Mouse (Mus musculus): Measurements from ENCODE around the gene Gm8764. TPM values are rescaled to one million over a fixed set of nuclear protein-coding genes. Genes with fewer than 3 reads are reported as not detected.

Gm8764 gene
- polyA plus RNA-seq, 1 experiment from 2014 or later = not detected

- no peak overlapping the region for H3K27ac ChIP-seq (ENCODE audit: low read length)
- H3K9ac ChIP-seq (replicated peaks; ENCODE audit: low read depth, low read length) = no peak overlapping the region
- H3K36me3 ChIP-seq (ENCODE audit: control insufficient read depth, insufficient read depth, low read length) = no peaks in the 10 kb centered on the region
- ATAC-seq (ENCODE audit: insufficient number of reproducible peaks, insufficient read depth, low FRiP score, low read depth) = no peak
- no peak overlapping the region for H3K4me3 ChIP-seq (ENCODE audit: low read depth, low read length)
- no peak overlapping the region for H3K4me2 ChIP-seq (replicated peaks; ENCODE audit: low read depth, low read length)
- 80% methylated on average over 1 of the region's 1 CpGs for WGBS
- H3K9me3 ChIP-seq (ENCODE audit: control insufficient read depth, low read depth, low read length) = no peaks in the 10 kb centered on the region
- H3K4me1 ChIP-seq (ENCODE audit: control insufficient read depth, insufficient read depth, low read length) = no peaks in the 10 kb centered on the region
- H3K27me3 ChIP-seq (ENCODE audit: control insufficient read depth, insufficient read depth, low read length) = no peaks in the 10 kb centered on the region
These were observed 49.8 kb downstream of the Gm8764 start for GRCm38 (mm10) chr10:104209655-104210054.

- Histone ChIP-seq H3K9ac (replicated peaks; ENCODE audit: low read depth, low read length) (no peak overlapping the region), H3K27ac (ENCODE audit: low read length) (no peak overlapping the region), H3K36me3 (ENCODE audit: control insufficient read depth, insufficient read depth, low read length) (no peaks in the 10 kb centered on the region), H3K4me2 (replicated peaks; ENCODE audit: low read depth, low read length) (no peak overlapping the region), H3K9me3 (ENCODE audit: control insufficient read depth, low read depth, low read length) (no peaks in the 10 kb centered on the region), H3K4me3 (ENCODE audit: low read depth, low read length) (no peak overlapping the region), H3K4me1 (ENCODE audit: control insufficient read depth, insufficient read depth, low read length) (no peaks in the 10 kb centered on the region), H3K27me3 (ENCODE audit: control insufficient read depth, insufficient read depth, low read length) (no peaks in the 10 kb centered on the region)
- ATAC-seq (ENCODE audit: insufficient number of reproducible peaks, insufficient read depth, low FRiP score, low read depth) = no peak
- 75% methylated on average over 3 of the region's 3 CpGs for WGBS
These were observed 50.6 kb downstream of the Gm8764 start for GRCm38 (mm10) chr10:104210268-104210990.

Other genes with a start within 250 kb of the Gm8764 start
- gene Gm21293, start 17.0 kb upstream of the Gm8764 start, polyA plus RNA-seq (2014; fragmentation: Nextera tagmentation; extraction: Ambion mirVana) = not detected in 2 replicates
- gene Gm6763, start 8.5 kb upstream of the Gm8764 start, polyA plus RNA-seq (2014; fragmentation: Nextera tagmentation; extraction: Ambion mirVana) = not detected in 2 replicates
- gene Gm21304, start 8.5 kb downstream of the Gm8764 start, polyA plus RNA-seq (2014; fragmentation: Nextera tagmentation; extraction: Ambion mirVana) = not detected in 2 replicates
- gene Gm21312, start 17.0 kb downstream of the Gm8764 start, polyA plus RNA-seq (2014; fragmentation: Nextera tagmentation; extraction: Ambion mirVana) = not detected in 2 replicates
- not detected in 2 replicates for gene Gm20765, start 25.5 kb downstream of the Gm8764 start, polyA plus RNA-seq (2014; fragmentation: Nextera tagmentation; extraction: Ambion mirVana)
- not detected in 2 replicates for gene Gm4340, start 34.0 kb downstream of the Gm8764 start, polyA plus RNA-seq (2014; fragmentation: Nextera tagmentation; extraction: Ambion mirVana)